Mouse (Mus musculus): ENCODE measurements around the gene Rbfox1. TPM values are rescaled to one million over a fixed set of nuclear protein-coding genes. Genes with fewer than 3 reads are reported as not detected.

Gene Rbfox1
- polyA plus RNA-seq, 1 experiment from 2014 or later = 4.7 TPM

- no peak overlapping the region for H3K4me2 ChIP-seq (ENCODE audit: low read length)
- H3K36me3 ChIP-seq (ENCODE audit: control insufficient read depth, insufficient read depth, low read length) = no peaks in the 10 kb centered on the region
- ATAC-seq (ENCODE audit: insufficient number of reproducible peaks, insufficient read depth, low FRiP score, low read depth) = no peak
- no peaks in the 10 kb centered on the region for H3K27me3 ChIP-seq (ENCODE audit: control insufficient read depth, insufficient read depth, low read length)
- no peak overlapping the region for H3K27ac ChIP-seq (replicated peaks in 1 of 2; ENCODE audit: control insufficient read depth in 1 of 2, insufficient read depth in 1 of 2, low read depth in 2 of 2, low read length in 2 of 2)
- 87% methylated on average over 8 of the region's 8 CpGs for WGBS
- no peaks in the 10 kb centered on the region for H3K9me3 ChIP-seq (ENCODE audit: control insufficient read depth, low read length)
- no peak overlapping the region for H3K9ac ChIP-seq (ENCODE audit: low read length)
- no peak overlapping the region for H3K4me3 ChIP-seq (ENCODE audit: control insufficient read depth in 1 of 2, insufficient read depth in 1 of 2, low read depth in 1 of 2, low read length in 2 of 2)
- H3K4me1 ChIP-seq (ENCODE audit: control insufficient read depth in 2 of 2, insufficient read depth in 2 of 2, low read length in 2 of 2) = peaks cover 5 to 6% of the 10 kb centered on the region in 2 experiments; a peak in 3 of 4 replicates
These were observed 1279.1 kb downstream of the Rbfox1 start for GRCm38 (mm10) chr16:7164153-7164737.

GRCm38 (mm10) chr16:7175960-7176359 lies 1290.8 kb downstream of the Rbfox1 start:
- no peaks in the 10 kb centered on the region for H3K9me3 ChIP-seq (ENCODE audit: control insufficient read depth, low read length)
- no peak overlapping the region for H3K4me2 ChIP-seq (ENCODE audit: low read length)
- WGBS = 89% methylated on average over 2 of the region's 2 CpGs
- no peak for ATAC-seq (ENCODE audit: insufficient number of reproducible peaks, insufficient read depth, low FRiP score, low read depth)
- H3K27ac ChIP-seq (replicated peaks in 1 of 2; ENCODE audit: control insufficient read depth in 1 of 2, insufficient read depth in 1 of 2, low read depth in 2 of 2, low read length in 2 of 2) = no peak overlapping the region
- H3K27me3 ChIP-seq (ENCODE audit: control insufficient read depth, insufficient read depth, low read length) = no peaks in the 10 kb centered on the region
- H3K9ac ChIP-seq (ENCODE audit: low read length) = no peak overlapping the region
- H3K4me3 ChIP-seq (ENCODE audit: control insufficient read depth in 1 of 2, insufficient read depth in 1 of 2, low read depth in 1 of 2, low read length in 2 of 2) = no peak overlapping the region
- no peaks in the 10 kb centered on the region for H3K4me1 ChIP-seq (ENCODE audit: control insufficient read depth in 2 of 2, insufficient read depth in 2 of 2, low read length in 2 of 2)
- no peaks in the 10 kb centered on the region for H3K36me3 ChIP-seq (ENCODE audit: control insufficient read depth, insufficient read depth, low read length)

GRCm38 (mm10) chr16:7187788-7188187 lies 1302.6 kb downstream of the Rbfox1 start:
- ATAC-seq (ENCODE audit: insufficient number of reproducible peaks, insufficient read depth, low FRiP score, low read depth) = no peak
- H3K4me3 ChIP-seq (ENCODE audit: control insufficient read depth in 1 of 2, insufficient read depth in 1 of 2, low read depth in 1 of 2, low read length in 2 of 2) = no peak overlapping the region

GRCm38 (mm10) chr16:7193535-7193934 lies 1308.4 kb downstream of the Rbfox1 start:
- Histone ChIP-seq H3K27ac (replicated peaks in 1 of 2; ENCODE audit: control insufficient read depth in 1 of 2, insufficient read depth in 1 of 2, low read depth in 2 of 2, low read length in 2 of 2) (no peak overlapping the region), H3K4me3 (ENCODE audit: control insufficient read depth in 1 of 2, insufficient read depth in 1 of 2, low read depth in 1 of 2, low read length in 2 of 2) (no peak overlapping the region), H3K27me3 (ENCODE audit: control insufficient read depth, insufficient read depth, low read length) (no peaks in the 10 kb centered on the region), H3K4me1 (ENCODE audit: control insufficient read depth in 2 of 2, insufficient read depth in 2 of 2, low read length in 2 of 2) (no peaks in the 10 kb centered on the region), H3K36me3 (ENCODE audit: control insufficient read depth, insufficient read depth, low read length) (no peaks in the 10 kb centered on the region), H3K4me2 (ENCODE audit: low read length) (no peak overlapping the region), H3K9me3 (ENCODE audit: control insufficient read depth, low read length) (no peaks in the 10 kb centered on the region), H3K9ac (ENCODE audit: low read length) (no peak overlapping the region)
- WGBS = 65% methylated on average over 5 of the region's 5 CpGs
- no peak for ATAC-seq (ENCODE audit: insufficient number of reproducible peaks, insufficient read depth, low FRiP score, low read depth)

More at GRCm38 (mm10) chr16:7187788-7188187, 1302.6 kb downstream of the Rbfox1 start:
- Histone ChIP-seq H3K36me3 (ENCODE audit: control insufficient read depth, insufficient read depth, low read length) (no peaks in the 10 kb centered on the region), H3K27ac (replicated peaks in 1 of 2; ENCODE audit: control insufficient read depth in 1 of 2, insufficient read depth in 1 of 2, low read depth in 2 of 2, low read length in 2 of 2) (no peak overlapping the region), H3K9me3 (ENCODE audit: control insufficient read depth, low read length) (no peaks in the 10 kb centered on the region), H3K4me1 (ENCODE audit: control insufficient read depth in 2 of 2, insufficient read depth in 2 of 2, low read length in 2 of 2) (peaks cover 0 to 3% of the 10 kb centered on the region in 2 experiments; a peak in 1 of 4 replicates), H3K9ac (ENCODE audit: low read length) (no peak overlapping the region), H3K27me3 (ENCODE audit: control insufficient read depth, insufficient read depth, low read length) (no peaks in the 10 kb centered on the region), H3K4me2 (ENCODE audit: low read length) (no peak overlapping the region)
- 34% methylated on average over 2 of the region's 2 CpGs for WGBS

- no peaks in the 10 kb centered on the region for H3K9me3 ChIP-seq (ENCODE audit: control insufficient read depth, low read length)
- H3K4me2 ChIP-seq (ENCODE audit: low read length) = no peak overlapping the region
- no peaks in the 10 kb centered on the region for H3K4me1 ChIP-seq (ENCODE audit: control insufficient read depth in 2 of 2, insufficient read depth in 2 of 2, low read length in 2 of 2)
- no peaks in the 10 kb centered on the region for H3K36me3 ChIP-seq (ENCODE audit: control insufficient read depth, insufficient read depth, low read length)
- H3K4me3 ChIP-seq (ENCODE audit: control insufficient read depth in 1 of 2, insufficient read depth in 1 of 2, low read depth in 1 of 2, low read length in 2 of 2) = no peak overlapping the region
- WGBS = 91% methylated on average over 5 of the region's 5 CpGs
- H3K27me3 ChIP-seq (ENCODE audit: control insufficient read depth, insufficient read depth, low read length) = no peaks in the 10 kb centered on the region
- no peak for ATAC-seq (ENCODE audit: insufficient number of reproducible peaks, insufficient read depth, low FRiP score, low read depth)
- no peak overlapping the region for H3K27ac ChIP-seq (replicated peaks in 1 of 2; ENCODE audit: control insufficient read depth in 1 of 2, insufficient read depth in 1 of 2, low read depth in 2 of 2, low read length in 2 of 2)
- no peak overlapping the region for H3K9ac ChIP-seq (ENCODE audit: low read length)
These were observed 1312.8 kb downstream of the Rbfox1 start for GRCm38 (mm10) chr16:7197953-7198352.

- Histone ChIP-seq H3K27ac (replicated peaks in 1 of 2; ENCODE audit: control insufficient read depth in 1 of 2, insufficient read depth in 1 of 2, low read depth in 2 of 2, low read length in 2 of 2) (no peak overlapping the region), H3K9ac (ENCODE audit: low read length) (no peak overlapping the region), H3K36me3 (ENCODE audit: control insufficient read depth, insufficient read depth, low read length) (no peaks in the 10 kb centered on the region), H3K4me2 (ENCODE audit: low read length) (no peak overlapping the region), H3K9me3 (ENCODE audit: control insufficient read depth, low read length) (no peaks in the 10 kb centered on the region), H3K27me3 (ENCODE audit: control insufficient read depth, insufficient read depth, low read length) (no peaks in the 10 kb centered on the region), H3K4me1 (ENCODE audit: control insufficient read depth in 2 of 2, insufficient read depth in 2 of 2, low read length in 2 of 2) (no peaks in the 10 kb centered on the region), H3K4me3 (ENCODE audit: control insufficient read depth in 1 of 2, insufficient read depth in 1 of 2, low read depth in 1 of 2, low read length in 2 of 2) (no peak overlapping the region)
- ATAC-seq (ENCODE audit: insufficient number of reproducible peaks, insufficient read depth, low FRiP score, low read depth) = no peak
- WGBS = 72% methylated on average over 3 of the region's 3 CpGs
These were observed 1315.1 kb downstream of the Rbfox1 start for GRCm38 (mm10) chr16:7200239-7200638.

GRCm38 (mm10) chr16:7201816-7202215 lies 1316.7 kb downstream of the Rbfox1 start:
- H3K36me3 ChIP-seq (ENCODE audit: control insufficient read depth, insufficient read depth, low read length) = no peaks in the 10 kb centered on the region
- WGBS = 53% methylated on average over 4 of the region's 4 CpGs
- H3K4me3 ChIP-seq (ENCODE audit: control insufficient read depth in 1 of 2, insufficient read depth in 1 of 2, low read depth in 1 of 2, low read length in 2 of 2) = no peak overlapping the region
- no peak overlapping the region for H3K9ac ChIP-seq (ENCODE audit: low read length)
- H3K27me3 ChIP-seq (ENCODE audit: control insufficient read depth, insufficient read depth, low read length) = no peaks in the 10 kb centered on the region
- H3K4me2 ChIP-seq (ENCODE audit: low read length) = no peak overlapping the region
- no peak overlapping the region for H3K27ac ChIP-seq (replicated peaks in 1 of 2; ENCODE audit: control insufficient read depth in 1 of 2, insufficient read depth in 1 of 2, low read depth in 2 of 2, low read length in 2 of 2)
- ATAC-seq (ENCODE audit: insufficient number of reproducible peaks, insufficient read depth, low FRiP score, low read depth) = no peak
- no peaks in the 10 kb centered on the region for H3K9me3 ChIP-seq (ENCODE audit: control insufficient read depth, low read length)
- H3K4me1 ChIP-seq (ENCODE audit: control insufficient read depth in 2 of 2, insufficient read depth in 2 of 2, low read length in 2 of 2) = no peaks in the 10 kb centered on the region
